Mouse (Mus musculus): ENCODE results near the gene Heatr4. TPM values are rescaled to one million over a fixed set of nuclear protein-coding genes. Genes with fewer than 3 reads are reported as not detected.
"Not testable (repeated sequence)": the region's sequence is repeated elsewhere in the genome, so short reads cannot be mapped to it uniquely, and the experiment has no call there.

Gene Heatr4
- total and polyA plus RNA-seq, 3 experiments, result 0.03 TPM; not detected in 2

DNA sequence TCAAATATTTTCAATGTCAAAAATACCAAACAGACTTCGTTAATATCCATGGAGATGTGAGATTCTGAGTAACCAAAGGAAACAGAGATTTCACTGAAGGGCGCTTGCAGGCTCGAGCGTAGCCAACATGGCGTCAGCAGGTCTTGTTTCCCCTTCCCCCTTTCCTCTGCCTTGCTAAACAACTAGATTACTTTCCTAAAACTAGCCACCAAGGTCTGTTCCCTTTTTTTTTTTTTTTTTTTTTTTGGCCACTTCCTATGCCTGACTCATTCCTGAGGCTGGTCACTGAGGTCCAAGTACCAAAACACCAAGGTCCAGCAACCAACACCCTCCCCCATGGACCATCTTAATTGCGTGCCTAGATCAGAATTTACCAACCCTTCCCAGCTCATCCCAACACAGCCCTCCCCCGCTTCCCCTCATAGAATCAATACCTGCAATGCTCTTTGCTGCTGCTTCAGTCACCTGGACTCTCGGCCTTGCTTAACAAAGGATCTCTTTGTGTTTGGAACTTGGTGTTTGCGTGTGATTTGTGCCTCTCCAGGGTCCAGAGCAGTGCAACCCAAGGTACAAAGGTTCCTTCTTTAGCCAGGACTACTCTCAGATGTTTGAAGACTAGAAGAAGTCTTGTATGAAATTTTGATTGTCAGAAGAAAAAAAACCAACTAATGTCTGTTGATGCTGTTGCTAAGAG lies 38.5 kb upstream of the Heatr4 start:
- no peaks in the 10 kb centered on the region for H3K79me2 ChIP-seq (ENCODE audit: control insufficient read depth, insufficient read depth, low read length, poor library complexity)
- H3K4me1 ChIP-seq (ENCODE audit: control insufficient read depth in 1 of 2, insufficient read depth in 2 of 2, low read length in 2 of 2), result peaks cover 0 to 10% of the 10 kb centered on the region in 2 experiments; a peak in 2 of 4 replicates
- no peaks in the 10 kb centered on the region for H3K9me3 ChIP-seq (replicated peaks; ENCODE audit: insufficient read depth, low read length)
- no peak overlapping the region for H3K4me3 ChIP-seq (ENCODE audit: control insufficient read depth in 1 of 2, insufficient read depth in 1 of 2, low read depth in 2 of 2, low read length in 2 of 2)
- no peaks in the 10 kb centered on the region for H3K27me3 ChIP-seq (ENCODE audit: control insufficient read depth in 1 of 2, insufficient read depth in 2 of 2, low read length in 2 of 2)
- H3K9ac ChIP-seq (ENCODE audit: control insufficient read depth, low read depth, low read length, poor library complexity, severe bottlenecking), result no peak overlapping the region
- H3K36me3 ChIP-seq (ENCODE audit: control insufficient read depth in 1 of 2, insufficient read depth in 2 of 2, low read length in 2 of 2), result peaks cover 0 to 8% of the 10 kb centered on the region in 2 experiments; a peak in 2 of 4 replicates
- H3K27ac ChIP-seq (ENCODE audit: control insufficient read depth, low read depth, low read length), result no peak overlapping the region
- TF ChIP-seq MEF2A (IDR thresholded peaks at IDR 0.05; ENCODE audit: extremely low read depth, insufficient replicate concordance, low read depth, low read length, poor library complexity, severe bottlenecking) (no peak), ZNF384 (IDR thresholded peaks at IDR 0.05; ENCODE audit: low read depth, low read length) (peak; percentile 68)
- no peak for DNase-seq (ENCODE audit: low read depth, low spot score)

DNA sequence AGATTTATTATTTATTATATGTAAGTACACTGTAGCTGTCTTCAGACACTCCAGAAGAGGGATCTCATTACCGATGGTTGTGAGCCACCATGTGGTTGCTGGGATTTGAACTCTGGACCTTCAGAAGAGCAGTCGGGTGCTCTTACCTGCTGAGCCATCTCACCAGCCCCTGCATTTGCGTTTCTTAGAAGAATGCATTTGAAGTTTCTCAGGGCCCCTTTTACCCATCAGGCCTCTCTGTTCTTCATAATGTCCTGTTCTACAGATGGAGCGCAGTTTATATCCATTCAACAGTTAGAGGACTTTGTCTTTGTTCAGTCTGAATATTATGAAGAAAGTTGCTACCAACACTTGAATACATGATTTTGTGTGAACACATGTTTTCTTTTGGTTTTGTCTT lies 37.6 kb upstream of the Heatr4 start:
- not testable (repeated sequence) for H3K27ac ChIP-seq (ENCODE audit: control insufficient read depth, low read depth, low read length)

DNA sequence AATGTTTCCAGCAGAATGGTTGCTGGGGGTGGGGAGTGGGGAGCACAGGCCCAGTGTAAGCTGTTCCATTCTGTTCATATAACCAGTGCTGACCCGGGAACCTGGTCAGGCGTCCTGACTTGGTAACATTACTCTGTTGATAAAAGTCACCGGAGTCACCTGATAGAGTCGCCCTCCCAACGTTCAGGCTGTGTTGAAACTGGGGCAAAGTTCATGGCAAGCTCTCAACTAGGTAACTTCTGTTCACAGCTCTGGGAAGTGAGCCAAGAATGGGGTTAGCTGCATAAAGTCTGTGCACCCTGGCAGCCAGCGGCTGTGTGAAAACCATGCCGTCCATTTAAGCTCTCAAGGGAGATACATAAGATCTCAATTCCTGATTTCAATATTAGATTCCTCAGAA lies 35.9 kb upstream of the Heatr4 start:
- H3K9ac ChIP-seq (ENCODE audit: control insufficient read depth, low read depth, low read length, poor library complexity, severe bottlenecking); H3K36me3 ChIP-seq (ENCODE audit: control insufficient read depth in 1 of 2, insufficient read depth in 2 of 2, low read length in 2 of 2); H3K27me3 ChIP-seq (ENCODE audit: control insufficient read depth in 1 of 2, insufficient read depth in 2 of 2, low read length in 2 of 2); H3K9me3 ChIP-seq (replicated peaks; ENCODE audit: insufficient read depth, low read length); H3K79me2 ChIP-seq (ENCODE audit: control insufficient read depth, insufficient read depth, low read length, poor library complexity); H3K4me3 ChIP-seq (ENCODE audit: control insufficient read depth in 1 of 2, insufficient read depth in 1 of 2, low read depth in 2 of 2, low read length in 2 of 2); H3K27ac ChIP-seq (ENCODE audit: control insufficient read depth, low read depth, low read length): not testable (repeated sequence)
- DNase-seq (ENCODE audit: low read depth, low spot score), result peak; percentile 92
- TF ChIP-seq SIN3A (IDR thresholded peaks at IDR 0.05; ENCODE audit: low read length), result 0 out of 2 replicates have a peak, but pooled peaks have one; percentile 28
- peak; percentile 70 for TF ChIP-seq ETS1 (IDR thresholded peaks at IDR 0.05; ENCODE audit: low read depth, low read length)
- peak; percentile 68 for TF ChIP-seq MXI1 (IDR thresholded peaks at IDR 0.05; ENCODE audit: low read depth, low read length)
- TF ChIP-seq USF1 (IDR thresholded peaks at IDR 0.05; ENCODE audit: low read depth, low read length), result peak; percentile 35; the same call in 1 of the 2 replicates
- TF ChIP-seq TCF12 (IDR thresholded peaks at IDR 0.05; ENCODE audit: low read depth, low read length), result peak; percentile 32; the same call in 1 of the 2 replicates
- TF ChIP-seq EP300 (IDR thresholded peaks at IDR 0.05; ENCODE audit: low read depth in 1 of 2, low read length in 2 of 2), result peak; percentile 17 to 40; a peak in 1 of 4 replicates
- H3K4me1 ChIP-seq (ENCODE audit: control insufficient read depth in 1 of 2, insufficient read depth in 2 of 2, low read length in 2 of 2), result peaks cover 0 to 10% of the 10 kb centered on the region in 2 experiments; a peak in 2 of 4 replicates

More for the DNA sequence above, 37.6 kb upstream of the Heatr4 start:
- H3K79me2 ChIP-seq (ENCODE audit: control insufficient read depth, insufficient read depth, low read length, poor library complexity); H3K9ac ChIP-seq (ENCODE audit: control insufficient read depth, low read depth, low read length, poor library complexity, severe bottlenecking); H3K4me3 ChIP-seq (ENCODE audit: control insufficient read depth in 1 of 2, insufficient read depth in 1 of 2, low read depth in 2 of 2, low read length in 2 of 2); H3K9me3 ChIP-seq (replicated peaks; ENCODE audit: insufficient read depth, low read length); DNase-seq (ENCODE audit: low read depth, low spot score); H3K27me3 ChIP-seq (ENCODE audit: control insufficient read depth in 1 of 2, insufficient read depth in 2 of 2, low read length in 2 of 2); H3K36me3 ChIP-seq (ENCODE audit: control insufficient read depth in 1 of 2, insufficient read depth in 2 of 2, low read length in 2 of 2): not testable (repeated sequence)
- H3K4me1 ChIP-seq (ENCODE audit: control insufficient read depth in 1 of 2, insufficient read depth in 2 of 2, low read length in 2 of 2), result peaks cover 0 to 10% of the 10 kb centered on the region in 2 experiments; a peak in 2 of 4 replicates
- peak; percentile 67 for TF ChIP-seq TBP (IDR thresholded peaks at IDR 0.05; ENCODE audit: low read depth, low read length)

All from MEL (cell line).